Mouse (Mus musculus): Measurements from ENCODE around the gene Scfd2.
A peak's percentile ranks its signal among the peaks of the same experiment; 100 is the strongest.

DNA sequence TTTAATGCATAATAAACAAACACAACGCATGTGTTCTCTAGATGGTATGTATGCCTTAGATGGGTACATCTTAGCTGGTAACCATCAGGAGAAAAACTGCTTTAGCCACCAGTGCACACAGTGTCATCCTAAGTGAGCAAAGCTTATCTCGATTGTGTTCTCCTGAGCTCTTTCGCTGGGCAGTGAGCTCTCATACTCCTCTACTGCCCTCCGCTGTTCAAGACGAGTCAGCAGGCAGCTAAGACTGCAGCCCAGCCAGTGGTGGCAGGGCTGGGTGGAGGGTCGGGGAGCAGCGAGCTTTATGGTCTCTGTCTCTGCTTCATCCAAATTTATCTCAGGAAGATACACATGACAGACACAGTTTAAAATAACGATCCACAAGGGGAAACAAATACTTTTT is 248.0 kb downstream of the Scfd2 start:
- TF ChIP-seq CTCF (IDR thresholded peaks at IDR 0.05; ENCODE audit: low read depth) (peak; percentile 68), EP300 (IDR thresholded peaks at IDR 0.05; ENCODE audit: low read depth) (no peak)

Measured in liver, postnatal 0 days (tissue).